Mouse (Mus musculus): ENCODE measurements around the gene Zfp385a. TPM values are rescaled to one million over a fixed set of nuclear protein-coding genes. Genes with fewer than 3 reads are reported as not detected.

The Zfp385a gene
- total and polyA plus RNA-seq, 3 experiments = 4.4 to 54.0 TPM; not detected in 1

DNA sequence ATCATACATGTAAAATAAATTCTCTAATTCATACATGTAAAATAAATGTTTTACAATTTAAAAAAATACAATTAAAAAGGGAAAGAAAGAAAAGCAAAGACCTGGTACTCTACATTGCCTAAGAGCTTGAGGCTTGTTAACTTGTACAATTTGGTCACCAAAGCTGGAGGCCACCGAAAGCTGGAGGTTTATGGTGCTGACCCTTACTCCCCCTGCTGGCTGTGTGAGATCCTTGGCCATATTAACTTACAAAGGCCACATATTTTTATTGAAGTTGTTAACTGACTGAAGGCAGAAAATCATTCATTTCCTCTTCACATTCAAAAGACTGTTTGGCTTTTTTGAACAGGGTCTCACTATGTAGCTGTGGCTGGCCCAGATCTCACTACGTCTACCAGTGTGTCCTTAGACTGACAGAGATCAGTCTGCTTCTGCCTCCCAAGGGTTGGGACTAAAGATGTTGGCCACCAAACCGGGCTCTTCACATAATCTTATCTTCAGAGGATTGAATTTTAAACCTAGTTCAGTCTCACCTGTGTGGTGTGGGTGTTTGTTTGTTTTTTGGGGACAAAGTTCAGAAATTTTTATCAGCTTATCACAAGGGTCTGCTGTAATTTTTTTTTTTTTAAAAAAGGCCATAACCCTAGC, 59.0 kb downstream of the Zfp385a start:
- Histone ChIP-seq H3K27me3 (ENCODE audit: control insufficient read depth in 1 of 2, insufficient read depth in 2 of 2, low read length in 2 of 2) (no peaks in the 10 kb centered on the region), H3K36me3 (ENCODE audit: control insufficient read depth in 1 of 2, insufficient read depth in 2 of 2, low read length in 2 of 2) (peaks cover 0 to 13% of the 10 kb centered on the region in 2 experiments; a peak in 2 of 4 replicates), H3K27ac (ENCODE audit: control insufficient read depth, low read depth, low read length) (peak overlapping the region; percentile 80), H3K79me2 (ENCODE audit: control insufficient read depth, insufficient read depth, low read length, poor library complexity) (peaks cover 11% of the 10 kb centered on the region), H3K4me1 (ENCODE audit: control insufficient read depth in 1 of 2, insufficient read depth in 2 of 2, low read length in 2 of 2) (peaks cover 2 to 8% of the 10 kb centered on the region in 2 experiments; a peak in 3 of 4 replicates), H3K9me3 (replicated peaks; ENCODE audit: insufficient read depth, low read length) (no peaks in the 10 kb centered on the region), H3K9ac (ENCODE audit: control insufficient read depth, low read depth, low read length, poor library complexity, severe bottlenecking) (peak overlapping the region; percentile 47), H3K4me3 (ENCODE audit: control insufficient read depth in 1 of 2, insufficient read depth in 1 of 2, low read depth in 2 of 2, low read length in 2 of 2) (no peak overlapping the region)
- peak; percentile 70 for DNase-seq (ENCODE audit: low read depth, low spot score)
- TF ChIP-seq MYC (IDR thresholded peaks at IDR 0.05; ENCODE audit: low read depth, low read length) = no peak
- TF ChIP-seq SMC3 (IDR thresholded peaks at IDR 0.05; ENCODE audit: low read depth, low read length) = peak; percentile 54
- TF ChIP-seq POLR2AphosphoS2 (IDR thresholded peaks at IDR 0.05; ENCODE audit: low read length) = no peak
- no peak for TF ChIP-seq RCOR1 (IDR thresholded peaks at IDR 0.05; ENCODE audit: low read depth, low read length)
- TF ChIP-seq ZMIZ1 (IDR thresholded peaks at IDR 0.05; ENCODE audit: low read depth, low read length) = no peak
- no peak for TF ChIP-seq CHD2 (IDR thresholded peaks at IDR 0.05; ENCODE audit: low read length)
- no peak for TF ChIP-seq HCFC1 (IDR thresholded peaks at IDR 0.05; ENCODE audit: low read depth, low read length)
- no peak for TF ChIP-seq NRF1 (IDR thresholded peaks at IDR 0.05; ENCODE audit: insufficient read depth, low read depth, low read length, poor library complexity, severe bottlenecking)
- TF ChIP-seq RAD21 (IDR thresholded peaks at IDR 0.05; ENCODE audit: low read depth, low read length) = peak; percentile 40
- TF ChIP-seq EP300 (IDR thresholded peaks at IDR 0.05; ENCODE audit: low read depth in 1 of 2, low read length in 2 of 2) = peak in 1 of 2 experiments; percentile 10; a peak in 1 of 4 replicates
- TF ChIP-seq UBTF (IDR thresholded peaks at IDR 0.05; ENCODE audit: borderline replicate concordance, insufficient read depth, low read depth, low read length) = no peak
- TF ChIP-seq MEF2A (IDR thresholded peaks at IDR 0.05; ENCODE audit: extremely low read depth, insufficient replicate concordance, low read depth, low read length, poor library complexity, severe bottlenecking) = no peak
- TF ChIP-seq ELF1 (IDR thresholded peaks at IDR 0.05; ENCODE audit: low read depth, low read length) = no peak
- no peak for TF ChIP-seq ETS1 (IDR thresholded peaks at IDR 0.05; ENCODE audit: low read depth, low read length)
- TF ChIP-seq POLR2AphosphoS5 (IDR thresholded peaks at IDR 0.05; ENCODE audit: borderline replicate concordance, low read depth, low read length) = no peak
- TF ChIP-seq GATA1 (IDR thresholded peaks at IDR 0.05; ENCODE audit: low read depth, low read length) = 0 out of 2 replicates have a peak, but pooled peaks have one; percentile 19
- no peak for TF ChIP-seq MYB (IDR thresholded peaks at IDR 0.05; ENCODE audit: low read depth, low read length)
- no peak for TF ChIP-seq TAL1 (IDR thresholded peaks at IDR 0.05; ENCODE audit: low read length)
- TF ChIP-seq ZC3H11A (IDR thresholded peaks at IDR 0.05; ENCODE audit: low read depth, low read length) = 0 out of 2 replicates have a peak, but pooled peaks have one; percentile 23
- no peak for TF ChIP-seq JUND (IDR thresholded peaks at IDR 0.05; ENCODE audit: low read depth, low read length)
- TF ChIP-seq NELFE (IDR thresholded peaks at IDR 0.05; ENCODE audit: low read depth, low read length) = no peak
- no peak for TF ChIP-seq USF1 (IDR thresholded peaks at IDR 0.05; ENCODE audit: low read depth, low read length)
- TF ChIP-seq MAZ (IDR thresholded peaks at IDR 0.05; ENCODE audit: low read depth, low read length) = no peak
- no peak for TF ChIP-seq MAX (IDR thresholded peaks at IDR 0.05; ENCODE audit: low read length)
- no peak for TF ChIP-seq MAFK (IDR thresholded peaks at IDR 0.05; ENCODE audit: borderline replicate concordance, low read depth, low read length)
- peak; percentile 73 for TF ChIP-seq ZNF384 (IDR thresholded peaks at IDR 0.05; ENCODE audit: low read depth, low read length)
- TF ChIP-seq BHLHE40 (IDR thresholded peaks at IDR 0.05; ENCODE audit: borderline replicate concordance, low read depth, low read length) = no peak
- TF ChIP-seq USF2 (IDR thresholded peaks at IDR 0.05; ENCODE audit: borderline replicate concordance in 1 of 2, insufficient read depth in 1 of 2, low read depth in 1 of 2, low read length in 2 of 2) = no peak
- TF ChIP-seq TBP (IDR thresholded peaks at IDR 0.05; ENCODE audit: low read depth, low read length) = no peak
- no peak for TF ChIP-seq MXI1 (IDR thresholded peaks at IDR 0.05; ENCODE audit: low read depth, low read length)
- TF ChIP-seq KAT2A (conservative IDR thresholded peaks at IDR 0.05; ENCODE audit: low read depth, low read length) = no peak
- no peak for TF ChIP-seq E2F4 (IDR thresholded peaks at IDR 0.05; ENCODE audit: borderline replicate concordance, low read depth, low read length)
- no peak for TF ChIP-seq ZKSCAN1 (IDR thresholded peaks at IDR 0.05; ENCODE audit: low read depth, low read length)
- TF ChIP-seq CHD1 (IDR thresholded peaks at IDR 0.05; ENCODE audit: low read depth, low read length) = no peak
- TF ChIP-seq SIN3A (IDR thresholded peaks at IDR 0.05; ENCODE audit: low read length) = no peak
- TF ChIP-seq GABPA (IDR thresholded peaks at IDR 0.05; ENCODE audit: low read depth, low read length) = no peak; the same call in 1 of the 2 replicates

Data from MEL (cell line).